Mouse (Mus musculus) spleen, embryonic (tissue): ENCODE data around the gene Rpl19.

Source experiments
- CTCF ChIA-PET: fragments of 350-600 bp; sonication (Branson Sonifier 250); formaldehyde crosslinking; loops from one replicate; lab custom pipeline; 2022; lab: Charles Lee

Gene Rpl19

DNA sequence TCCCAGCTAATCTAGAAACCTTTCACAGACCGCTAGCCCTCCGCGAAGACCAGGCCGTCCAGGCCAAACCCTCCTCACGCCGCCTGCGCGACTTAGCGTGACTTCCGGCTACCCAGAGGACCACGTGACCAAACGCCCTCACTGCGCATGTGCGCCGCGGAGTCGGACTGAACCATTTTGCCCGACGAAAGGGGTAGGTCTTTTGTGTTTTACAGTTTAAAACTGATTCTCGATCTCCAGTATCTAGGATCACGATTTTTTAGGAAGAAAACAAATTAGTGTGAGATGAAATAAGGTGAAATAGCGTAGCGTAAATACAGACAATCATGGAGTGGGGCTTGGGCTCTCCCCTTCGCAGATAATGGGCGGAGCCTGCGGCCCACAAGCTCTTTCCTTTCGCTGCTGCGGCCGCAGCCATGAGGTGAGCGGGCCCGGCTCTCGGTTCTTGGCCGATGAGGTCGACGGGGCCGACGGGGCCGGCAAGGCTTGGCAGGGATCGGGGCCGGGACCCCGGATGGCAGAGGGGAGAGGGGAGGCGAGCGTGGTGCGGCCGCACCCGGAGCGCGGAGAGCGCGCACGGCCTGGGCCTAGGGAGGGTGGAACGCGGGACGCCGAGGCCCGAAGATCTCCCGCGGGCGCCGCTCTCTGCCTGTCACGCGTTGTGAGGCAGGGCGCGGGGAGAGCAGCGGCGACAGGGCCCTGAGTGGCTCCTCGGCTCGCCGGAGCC, at the start of gene Rpl19:
Gene Rpl19, plus strand, starts transcription at position 141 of the 727 bp plus-strand sequence.
- CTCF ChIA-PET = interaction anchor here (0.7 kb wide), 1 partner anchor 19 kb away, joined by 4 read pairs; no protein-coding TSS in a partner anchor

DNA sequence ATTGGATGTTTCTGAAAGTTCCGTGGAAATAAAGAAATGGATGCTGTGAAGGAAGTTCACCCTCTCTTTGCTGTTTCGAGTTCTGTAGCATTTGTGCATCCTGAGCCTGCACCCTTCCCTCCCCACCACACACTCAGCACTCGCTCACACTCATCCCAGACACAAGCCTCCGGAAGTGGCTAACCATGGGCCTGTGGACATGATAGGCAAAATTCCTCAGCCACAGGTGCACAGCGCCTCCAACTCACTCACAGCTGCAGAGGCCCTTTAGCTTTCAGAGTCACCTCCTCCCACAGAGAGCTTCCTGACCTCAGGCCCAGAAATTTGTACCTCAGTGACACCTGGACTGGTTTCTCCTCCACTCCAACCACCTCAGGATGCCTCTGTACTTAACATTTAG, 48.7 kb upstream of the Rpl19 start:
- CTCF ChIA-PET = interaction anchor here (0.6 kb wide), 1 partner anchor 487 kb away, joined by 3 read pairs; no protein-coding TSS in a partner anchor

DNA sequence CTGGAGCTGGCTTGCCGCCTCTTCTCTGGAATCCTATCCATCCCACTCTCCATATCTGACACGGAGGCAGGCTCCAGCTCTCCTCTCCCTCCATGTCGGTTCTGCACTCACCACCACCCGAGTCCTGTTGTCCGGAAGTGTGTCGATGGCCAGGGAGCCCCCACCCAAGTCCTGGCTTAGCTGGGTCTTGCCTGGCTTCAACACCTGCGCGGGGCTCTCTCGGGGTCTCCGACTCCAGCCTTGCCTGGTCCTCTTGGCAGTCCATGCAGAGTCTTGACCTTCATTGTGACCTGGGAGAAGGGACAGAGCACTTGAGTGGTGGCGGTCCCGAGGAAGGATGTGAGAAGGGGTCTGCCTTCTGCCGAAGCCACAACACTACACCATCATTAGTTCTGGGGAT, 48.1 kb upstream of the Rpl19 start:
- CTCF ChIA-PET = no interaction called here

DNA sequence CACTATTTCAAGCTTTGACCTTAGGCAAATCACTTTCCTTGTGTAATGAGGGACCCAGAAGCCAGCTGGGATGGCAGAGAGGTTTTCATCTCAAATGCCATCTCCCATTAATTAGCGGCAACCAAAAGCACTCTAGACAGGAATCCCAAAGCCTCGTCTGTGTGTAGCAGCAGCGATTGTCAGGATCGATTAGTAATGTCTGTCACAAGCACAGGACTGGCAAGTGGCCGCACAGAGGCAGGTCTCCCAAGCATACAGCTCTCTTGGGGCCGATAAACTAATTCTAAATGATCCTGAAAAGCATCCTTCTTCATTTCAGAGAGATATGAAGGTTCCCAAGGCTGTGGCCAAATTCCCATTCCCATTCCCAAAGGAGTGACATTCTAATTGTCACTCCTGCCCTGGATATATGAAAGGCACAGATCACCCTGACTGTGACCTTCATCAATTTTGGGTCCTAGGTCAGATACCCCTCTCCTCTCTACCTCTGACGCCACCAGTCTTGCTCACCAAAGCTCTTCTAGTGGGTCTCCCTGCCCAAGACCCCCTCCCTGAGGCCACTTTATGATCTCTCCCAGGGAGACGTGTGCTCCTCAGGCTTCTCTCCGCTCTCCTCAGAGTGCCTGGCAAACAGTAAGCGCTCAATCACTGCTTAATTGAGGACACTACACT, 46.5 kb upstream of the Rpl19 start:
- CTCF ChIA-PET = interaction anchor here (0.6 kb wide), 2 partner anchors 19 to 23 kb away, joined by 3 read pairs; no protein-coding TSS in a partner anchor

DNA sequence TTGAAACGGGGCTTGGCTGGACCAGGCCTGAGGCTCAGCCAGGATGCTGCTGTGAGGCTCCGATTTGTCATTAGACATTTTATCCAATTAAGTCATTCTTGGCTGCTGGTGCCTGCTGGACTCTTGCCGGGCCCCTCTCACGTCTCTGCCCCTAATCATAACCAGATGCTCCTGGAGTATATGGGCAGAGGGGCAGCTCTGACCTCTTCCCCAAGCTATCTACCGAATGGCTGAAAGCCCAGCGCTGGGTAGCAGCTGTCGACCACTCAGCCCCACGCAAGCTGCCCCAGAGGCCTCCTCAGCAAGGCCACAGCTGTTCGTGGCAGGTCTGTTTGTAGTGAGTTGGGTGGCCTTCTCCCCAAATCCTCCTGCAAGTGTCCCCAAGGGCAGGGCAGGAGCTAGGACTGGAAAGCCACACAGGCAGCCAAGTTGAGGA, 46.0 kb upstream of the Rpl19 start:
- CTCF ChIA-PET = interaction anchor here (0.6 kb wide), 1 partner anchor 19 kb away, joined by 3 read pairs; no protein-coding TSS in a partner anchor

DNA sequence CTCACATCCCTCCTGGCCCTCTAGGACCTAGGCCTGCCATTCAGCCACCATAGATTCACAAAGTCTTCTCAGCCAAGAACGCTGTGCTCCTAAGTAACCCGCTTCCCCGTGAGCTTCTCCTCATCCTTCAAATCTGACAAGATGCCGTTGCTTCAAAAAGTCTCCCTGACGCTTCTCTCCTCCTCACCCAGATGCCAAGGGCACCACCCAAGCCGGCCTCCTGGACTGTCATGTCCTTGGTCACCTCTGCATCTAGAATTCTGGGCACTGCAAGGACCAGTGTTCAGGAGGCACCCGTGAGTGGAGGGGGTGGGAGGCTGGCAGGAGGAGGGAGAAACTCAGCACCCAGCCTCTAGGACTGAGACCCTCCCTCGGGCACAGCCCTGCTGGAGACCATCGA, 43.8 kb upstream of the Rpl19 start:
- CTCF ChIA-PET = no interaction called here

DNA sequence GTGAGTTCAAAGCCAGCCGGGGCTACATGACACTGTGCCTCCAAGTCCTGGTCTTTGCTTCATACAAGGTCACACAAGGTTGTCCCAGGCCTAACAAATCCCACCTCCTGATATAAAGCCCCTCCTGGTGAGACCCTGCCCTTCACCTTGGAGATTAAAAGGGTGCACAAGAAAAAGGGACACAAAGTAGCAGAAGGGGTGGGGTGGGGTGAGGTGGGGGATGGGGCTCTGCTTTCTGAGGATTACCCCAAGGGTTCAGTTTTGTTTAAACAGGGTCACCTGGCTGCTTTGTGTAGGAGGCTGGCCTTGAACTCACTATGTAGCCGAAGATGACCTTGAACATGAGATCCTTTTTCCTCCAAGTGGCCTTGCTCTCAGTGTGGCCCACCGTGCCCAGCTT, 43.0 kb upstream of the Rpl19 start:
- CTCF ChIA-PET = interaction anchor here (0.7 kb wide), 1 partner anchor 350 kb away, joined by 4 read pairs; no protein-coding TSS in a partner anchor

DNA sequence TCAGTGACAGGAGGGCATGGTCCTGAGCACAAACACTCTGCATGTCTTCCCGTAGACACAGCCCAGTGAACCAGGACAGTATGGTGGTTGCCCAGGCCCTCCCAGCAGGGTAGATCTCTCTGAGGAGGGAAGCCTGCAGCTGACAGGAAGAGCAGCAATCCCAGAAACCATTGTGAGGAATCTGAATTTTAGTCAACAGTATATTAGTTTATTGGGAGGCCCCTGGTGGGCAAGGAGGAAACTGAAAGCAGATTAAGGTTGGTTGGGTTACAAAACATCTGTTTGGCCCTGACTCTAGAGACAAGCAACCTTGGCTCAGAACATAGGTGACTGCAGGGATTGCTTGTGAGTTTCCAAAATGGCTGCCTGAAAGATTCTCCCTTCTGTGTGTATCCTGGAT, 42.5 kb upstream of the Rpl19 start:
- CTCF ChIA-PET = interaction anchor here (0.7 kb wide), 1 partner anchor 350 kb away, joined by 4 read pairs; no protein-coding TSS in a partner anchor

DNA sequence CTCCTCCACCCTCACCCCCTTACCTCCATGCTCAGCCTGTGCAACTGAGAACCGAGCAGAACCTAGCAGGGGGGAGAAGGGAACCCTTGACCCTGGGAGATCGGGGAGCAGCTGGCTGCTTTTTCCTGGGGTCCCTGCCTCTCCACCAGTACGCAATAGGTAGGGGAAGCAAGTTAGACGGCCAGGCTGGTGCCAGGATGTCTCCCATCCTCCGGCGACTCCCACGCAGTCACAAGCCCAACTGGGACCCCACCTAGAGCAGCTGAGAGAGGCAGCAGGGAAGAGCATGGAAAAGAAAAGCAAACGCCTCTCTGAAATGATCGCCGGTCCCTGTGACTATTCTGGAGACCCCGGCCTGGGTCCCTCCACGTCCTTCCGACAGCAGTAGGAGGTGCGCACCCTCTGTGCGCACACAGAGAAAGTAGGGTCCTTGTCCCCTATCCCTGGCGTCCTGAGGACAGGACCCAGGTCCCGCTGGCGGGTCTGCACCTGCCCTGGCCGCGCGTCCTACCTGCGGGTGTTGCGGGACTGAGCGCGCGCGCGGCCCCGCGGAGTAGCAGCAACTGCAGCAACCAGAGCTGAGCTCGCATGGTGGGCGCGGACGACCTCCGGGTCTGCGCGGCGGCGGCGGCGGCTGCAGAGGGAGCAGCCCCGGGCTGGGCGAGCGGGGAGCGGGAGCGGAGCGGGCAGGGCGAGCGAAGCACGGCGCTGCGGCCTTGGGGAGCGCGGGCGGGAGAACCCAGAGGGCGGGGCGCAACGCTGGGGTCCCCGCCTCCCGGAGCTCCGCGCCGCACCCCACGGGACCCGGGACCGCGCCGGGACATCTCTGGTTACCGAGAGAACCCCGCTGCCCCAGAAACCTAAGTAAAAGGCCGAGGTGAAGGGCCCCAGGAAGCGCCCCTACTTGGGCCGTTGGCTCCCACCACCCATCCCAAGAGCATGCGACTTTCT, 40.5 kb upstream of the Rpl19 start, which contains the start of gene Plxdc1:
Gene Plxdc1, minus strand, starts transcription at position 718 of the 951 bp plus-strand sequence.
- CTCF ChIA-PET = interaction anchor here (0.7 to 1.8 kb wide), 2 partner anchors 16 to 17 kb away, joined by 3 to 4 read pairs; no protein-coding TSS in a partner anchor

DNA sequence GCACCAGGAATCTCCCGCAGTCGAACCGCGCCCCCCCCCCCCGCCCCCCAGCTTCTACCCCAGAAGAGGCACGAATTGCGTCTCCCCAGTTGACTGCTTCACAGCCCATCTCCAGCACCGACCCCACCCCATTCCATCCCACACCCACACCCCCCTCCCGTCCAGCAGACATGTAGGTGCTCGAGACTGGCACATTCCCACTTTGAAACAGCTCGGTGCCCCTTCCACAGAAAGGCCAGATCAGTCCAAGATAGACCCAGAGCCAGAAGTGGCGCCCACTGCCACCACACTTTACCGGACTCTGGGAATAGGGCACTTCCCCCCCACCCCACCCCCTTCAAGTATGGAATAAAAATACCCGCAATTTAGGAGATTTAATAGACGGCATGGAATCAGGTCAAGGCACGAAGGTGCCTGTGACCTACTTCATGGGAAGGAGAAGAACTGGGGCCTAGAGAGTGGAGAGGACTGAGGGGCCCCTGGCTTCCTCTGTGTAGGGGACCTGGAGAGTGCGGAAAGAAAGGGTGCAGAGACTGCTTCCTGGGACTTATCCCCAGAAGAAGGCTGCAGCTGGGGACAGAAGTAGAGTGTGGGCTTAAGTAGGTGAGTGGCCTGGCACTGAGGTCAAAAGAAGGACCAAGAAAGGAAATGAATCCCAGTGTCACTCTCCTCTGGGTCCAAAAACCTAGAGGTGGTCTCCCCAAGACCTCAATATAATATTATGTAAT, 39.6 kb upstream of the Rpl19 start:
- CTCF ChIA-PET = interaction anchor here (0.6 to 1.8 kb wide), 4 partner anchors 15 to 788 kb away, joined by 3 to 4 read pairs (median 4); no protein-coding TSS in a partner anchor

DNA sequence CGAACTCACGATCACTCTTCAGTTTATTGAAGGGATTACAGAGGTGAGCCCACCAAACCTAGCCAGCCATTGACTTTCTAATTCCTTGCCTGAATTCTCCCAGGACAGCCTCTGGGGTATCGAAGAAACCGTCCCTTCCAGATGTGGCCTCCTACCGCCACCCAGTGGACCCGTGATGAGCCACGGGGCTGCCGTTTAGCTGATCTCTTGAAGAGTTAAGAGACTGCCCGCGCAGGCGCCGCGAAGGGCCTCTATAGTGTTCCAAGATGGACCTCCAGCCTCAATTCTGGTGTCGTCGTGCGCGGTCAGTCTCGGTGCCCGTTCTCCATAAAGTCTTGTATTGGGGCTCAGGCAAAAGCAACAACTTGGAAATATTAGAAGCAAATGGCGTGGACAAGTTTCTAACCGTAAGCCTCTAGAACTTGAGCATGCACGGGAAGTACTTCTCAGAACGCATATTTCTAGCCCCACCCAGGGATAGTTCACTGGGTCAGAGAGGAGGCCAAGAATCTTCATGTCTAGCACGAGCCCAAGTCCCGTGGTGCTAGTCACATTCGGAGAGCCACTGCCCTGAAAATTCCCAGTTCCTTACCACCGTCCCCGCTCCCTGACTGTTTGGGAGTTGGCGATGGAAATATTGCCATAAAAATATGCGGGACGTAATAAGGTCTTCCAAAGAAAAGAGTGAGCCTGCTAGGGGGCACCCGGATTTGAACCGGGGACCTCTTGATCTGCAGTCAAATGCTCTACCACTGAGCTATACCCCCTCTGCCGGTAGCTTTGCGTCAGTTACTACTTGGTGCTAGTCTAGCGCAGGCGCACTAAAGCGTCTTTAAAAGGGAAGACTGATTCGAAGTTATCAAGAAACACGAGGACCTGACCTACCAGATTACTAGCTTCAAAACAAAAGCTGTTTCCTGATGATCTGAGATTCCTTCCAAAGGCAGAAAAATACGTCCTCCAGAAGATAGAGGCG, 38.7 kb upstream of the Rpl19 start:
- CTCF ChIA-PET = interaction anchor here (0.6 to 0.7 kb wide), 2 partner anchors 56 to 789 kb away, joined by 3 to 4 read pairs; no protein-coding TSS in a partner anchor

DNA sequence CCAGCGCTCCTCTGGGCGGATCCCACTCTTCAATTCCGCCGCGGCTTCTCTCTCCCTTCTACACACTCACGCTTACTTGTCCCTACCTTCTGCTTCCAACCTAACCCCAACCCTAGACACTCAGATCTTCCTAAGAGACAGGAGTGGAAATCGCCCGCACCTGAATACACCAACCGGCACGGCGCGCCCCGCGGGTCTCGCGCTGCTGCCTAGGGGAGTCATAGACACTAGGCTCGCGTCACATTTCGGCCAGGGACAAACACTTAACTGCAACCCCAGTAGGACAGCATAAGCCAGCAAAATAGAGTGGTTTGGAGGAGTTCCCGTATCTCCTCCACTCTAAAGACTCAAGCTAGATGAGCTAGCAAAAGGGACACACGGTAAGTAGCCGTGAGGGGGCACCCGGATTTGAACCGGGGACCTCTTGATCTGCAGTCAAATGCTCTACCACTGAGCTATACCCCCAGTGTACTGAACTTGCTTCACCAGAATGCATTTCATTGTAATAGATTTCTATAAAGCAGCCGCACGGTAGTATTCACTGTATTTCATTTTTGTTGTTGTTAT, 37.9 kb upstream of the Rpl19 start:
- CTCF ChIA-PET = interaction anchor here (0.7 kb wide), 1 partner anchor 410 kb away, joined by 3 read pairs; no protein-coding TSS in a partner anchor

DNA sequence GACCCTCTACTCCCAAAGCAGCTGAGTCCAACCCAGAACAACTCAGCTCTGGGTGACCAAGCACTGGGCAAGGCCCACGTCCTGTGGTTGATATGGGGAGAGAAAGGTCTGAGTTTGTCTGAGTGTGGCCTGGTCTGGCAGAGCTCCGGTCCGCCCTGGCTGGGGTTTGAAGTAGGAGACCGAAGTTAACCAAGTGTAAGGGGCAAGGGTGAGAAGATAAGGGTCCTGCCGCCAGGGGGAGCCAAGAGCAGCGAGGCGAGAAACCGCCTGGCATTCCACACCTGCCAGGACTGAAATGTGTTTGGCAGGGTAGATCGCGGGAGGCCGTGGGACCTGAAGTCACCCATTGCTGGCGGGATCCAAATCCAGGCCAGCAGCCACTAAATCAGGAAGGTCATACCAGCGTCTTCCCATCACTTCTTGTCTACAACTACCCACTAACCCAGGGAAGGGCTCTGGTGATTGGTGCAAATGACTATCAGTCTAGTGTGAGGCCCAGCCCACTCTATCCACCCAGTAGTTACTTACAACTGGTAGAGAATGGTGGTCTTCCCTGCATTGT, 31.9 kb upstream of the Rpl19 start:
- CTCF ChIA-PET = interaction anchor here (0.6 kb wide), 1 partner anchor 24 kb away, joined by 5 read pairs; no protein-coding TSS in a partner anchor

DNA sequence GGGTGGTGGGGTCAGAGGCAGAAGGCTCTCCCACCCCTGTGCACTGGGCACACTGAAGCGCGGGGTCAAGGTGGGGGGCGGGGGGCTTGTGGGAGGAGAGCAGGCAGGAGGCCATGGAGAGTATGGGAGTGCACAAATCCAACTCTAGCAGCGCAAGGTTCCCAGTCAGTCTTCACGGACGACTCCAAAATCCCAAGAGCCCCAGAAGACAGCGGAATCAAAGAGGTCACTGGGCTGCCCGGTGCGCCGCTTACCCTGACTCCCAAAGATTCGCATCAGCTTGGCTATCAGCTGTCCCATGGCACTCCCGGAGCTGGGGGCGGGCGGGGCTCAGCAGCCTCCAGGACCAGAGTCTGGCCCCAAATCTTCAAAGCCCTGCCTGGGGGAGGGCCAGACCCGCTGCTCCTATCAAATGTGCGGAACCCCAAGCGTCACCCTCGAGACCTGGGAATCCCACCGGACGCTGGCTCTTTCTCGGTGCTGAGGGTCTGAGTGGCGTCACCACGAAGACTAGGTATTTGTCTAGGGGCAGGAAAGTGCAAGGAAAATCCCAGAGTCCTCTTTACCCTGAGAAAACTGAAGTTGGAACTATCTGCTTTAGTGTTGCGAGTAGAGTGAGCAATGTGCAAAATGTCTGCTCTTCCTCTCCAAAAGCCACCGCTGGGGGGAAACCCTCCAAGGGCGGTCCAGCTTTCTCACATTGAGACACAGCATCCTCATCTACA, 30.8 kb upstream of the Rpl19 start, which contains the start of gene Arl5c:
Gene Arl5c, minus strand, starts transcription at position 618 of the 725 bp plus-strand sequence.
- CTCF ChIA-PET = no interaction called here

DNA sequence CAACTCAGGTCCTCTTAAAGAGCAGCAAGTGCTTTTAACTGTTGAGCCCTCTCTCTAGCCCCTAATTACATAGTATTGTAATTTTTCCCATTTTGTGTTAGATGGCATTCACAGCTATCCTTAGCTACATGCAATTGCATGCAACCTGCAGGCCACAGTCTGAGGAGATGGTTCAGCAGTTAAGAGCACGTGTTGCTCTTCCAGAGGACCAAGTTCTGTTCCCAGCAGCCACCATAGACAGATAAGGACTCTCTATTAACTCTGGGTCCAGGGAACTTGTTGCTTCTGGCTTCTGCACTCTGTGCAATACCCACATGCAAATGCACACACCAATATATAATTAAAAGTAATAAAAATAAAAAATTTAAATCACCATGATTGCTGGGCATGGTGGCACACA, 29.8 kb upstream of the Rpl19 start:
- CTCF ChIA-PET = interaction anchor here (0.7 kb wide), 1 partner anchor 52 kb away, joined by 5 read pairs; no protein-coding TSS in a partner anchor

DNA sequence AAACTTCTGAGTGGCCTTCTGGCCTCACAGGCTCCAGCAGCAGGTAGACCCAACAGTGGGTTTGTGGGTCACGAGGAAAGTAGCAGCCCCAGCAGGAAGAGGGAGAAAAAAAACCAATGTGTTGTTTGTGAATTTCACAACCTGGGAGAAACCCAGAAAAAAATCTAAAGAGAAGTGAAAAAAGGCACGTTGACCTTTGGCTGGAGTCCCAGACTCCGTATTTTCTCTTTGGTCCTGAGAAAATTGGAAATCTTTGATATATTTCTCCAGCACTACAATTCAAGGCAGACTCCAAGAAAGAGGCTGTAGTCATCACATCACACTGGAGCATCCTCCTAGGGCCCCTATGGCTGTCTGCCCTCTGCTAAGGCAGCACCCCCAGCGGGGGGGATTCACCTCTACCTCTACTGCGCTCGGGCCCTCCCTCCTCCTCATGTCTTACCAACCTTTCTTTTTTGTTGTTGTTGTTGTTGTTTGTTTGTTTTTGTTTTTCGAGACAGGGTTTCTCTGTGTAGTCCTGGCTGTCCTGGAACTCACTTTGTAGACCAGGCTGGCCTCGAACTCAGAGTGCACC, 29.0 kb upstream of the Rpl19 start:
- CTCF ChIA-PET = no interaction called here
